Mouse (Mus musculus): ENCODE measurements around the gene Tmem189.

- TF ChIP-seq POLR2A (IDR thresholded peaks at IDR 0.05; ENCODE audit: extremely low read depth, insufficient read depth, low read length) (no peak), CTCF (IDR thresholded peaks at IDR 0.05; ENCODE audit: extremely low read depth, insufficient read depth, low read length) (peak; percentile 100)
Observed at GRCm38 (mm10) chr2:167685137-167685536, 4.5 kb downstream of the Tmem189 start.
